Mouse (Mus musculus) intestine, embryonic 15.5 days (tissue): ENCODE results near the gene 0610010K14Rik. TPM values are rescaled to one million over a fixed set of nuclear protein-coding genes. Genes with fewer than 3 reads are reported as not detected.

ENCODE experiments used
- ATAC-seq: fragments of 200-750 bp; cut with Nextera tagmentation; 2 replicates; pipeline ENCODE4 v1.8.0; 2017; ENCODE audit warnings: moderate TSS enrichment, moderate library complexity
- H3K27ac ChIP-seq: fragments of 300-500 bp; sonication (generic); 2 replicates; pipeline ENCODE4 v1.5.1; 2015; ENCODE audit warnings: mild to moderate bottlenecking, inconsistent platforms
- H3K27me3 ChIP-seq: fragments of 300-500 bp; sonication (generic); replicated peaks from 2 replicates; pipeline ENCODE4 v1.6.1; 2015; ENCODE audit warnings: inconsistent platforms
- H3K36me3 ChIP-seq: fragments of 300-500 bp; sonication (generic); 2 replicates; pipeline ENCODE4 v1.6.1; 2015; ENCODE audit warnings: inconsistent platforms
- H3K4me1 ChIP-seq: fragments of 300-500 bp; sonication (generic); replicated peaks from 2 replicates; pipeline ENCODE4 v1.6.1; 2015; ENCODE audit warnings: inconsistent platforms
- H3K4me2 ChIP-seq: fragments of 300-500 bp; sonication (generic); replicated peaks from 2 replicates; pipeline ENCODE4 v1.6.1; 2015; ENCODE audit warnings: mild to moderate bottlenecking, inconsistent platforms
- H3K4me3 ChIP-seq: fragments of 300-500 bp; sonication (generic); replicated peaks from 2 replicates; pipeline ENCODE4 v1.5.1; 2015; ENCODE audit warnings: inconsistent platforms
- H3K9ac ChIP-seq: fragments of 300-500 bp; sonication (generic); 2 replicates; pipeline ENCODE4 v1.6.1; 2015; ENCODE audit warnings: inconsistent platforms
- H3K9me3 ChIP-seq: fragments of 300-500 bp; sonication (generic); 2 replicates; pipeline ENCODE4 v1.6.1; 2016; ENCODE audit warnings: inconsistent platforms
- WGBS: fragments of 180-500 bp; shearing (Covaris S2); methylation state at CpG from one replicate; pipeline ENCODE4 v1.1.7; 2015; 5-methylcytosine and 5-hydroxymethylcytosine counted together
- polyA plus RNA-seq: library from polyadenylated mRNA; unstranded; fragments of >200 nt; fragmentation: Nextera tagmentation; extraction: Ambion mirVana; gene quantifications from 2 replicates; pipeline ENCODE4 v1.2.1, GENCODE M21; 2015

The 0610010K14Rik gene
- 133 and 138 TPM in 2 replicates for polyA plus RNA-seq

GRCm38 (mm10) chr11:70237457-70238167, at the start of gene 0610010K14Rik:
0610010K14Rik (minus strand) TSS chr11:70237914.
- Histone ChIP-seq H3K36me3 (no peaks in the 10 kb centered on the region), H3K4me2 (peak within 1 kb of the TSS; percentile 69), H3K9me3 (no peaks in the 10 kb centered on the region), H3K27me3 (no peaks in the 10 kb centered on the region), H3K9ac (peak within 1 kb of the TSS; percentile 94), H3K27ac (peak within 1 kb of the TSS; percentile 89), H3K4me1 (peaks cover 18% of the 10 kb centered on the region; the same call in 1 of the 2 replicates), H3K4me3 (peak within 1 kb of the TSS; percentile 92)
- under 1% methylated on average over 70 of the region's 70 CpGs for WGBS
- ATAC-seq, result peak; percentile 95

GRCm38 (mm10) chr11:70285686-70286085, 48.0 kb upstream of the 0610010K14Rik start:
- Histone ChIP-seq H3K4me3 (no peak overlapping the region), H3K9ac (no peak overlapping the region), H3K4me1 (no peaks in the 10 kb centered on the region), H3K4me2 (no peak overlapping the region), H3K9me3 (no peaks in the 10 kb centered on the region), H3K36me3 (no peaks in the 10 kb centered on the region), H3K27me3 (no peaks in the 10 kb centered on the region), H3K27ac (no peak overlapping the region)
- 82% methylated on average over 5 of the region's 5 CpGs for WGBS
- no peak for ATAC-seq

- H3K9me3 ChIP-seq, result no peaks in the 10 kb centered on the region
These were observed 47.0 kb upstream of the 0610010K14Rik start for GRCm38 (mm10) chr11:70284757-70285156.

GRCm38 (mm10) chr11:70283666-70284065, 46.0 kb upstream of the 0610010K14Rik start:
- WGBS, result 66% methylated on average over 4 of the region's 4 CpGs
- H3K4me2 ChIP-seq, result no peak overlapping the region

More at GRCm38 (mm10) chr11:70284757-70285156, 47.0 kb upstream of the 0610010K14Rik start:
- H3K27ac ChIP-seq, result no peak overlapping the region
- no peaks in the 10 kb centered on the region for H3K36me3 ChIP-seq
- 76% methylated on average over 3 of the region's 3 CpGs for WGBS
- no peak overlapping the region for H3K4me3 ChIP-seq
- no peak overlapping the region for H3K4me2 ChIP-seq
- no peak for ATAC-seq
- H3K27me3 ChIP-seq, result no peaks in the 10 kb centered on the region
- no peaks in the 10 kb centered on the region for H3K4me1 ChIP-seq
- H3K9ac ChIP-seq, result no peak overlapping the region

GRCm38 (mm10) chr11:70280441-70280840, 42.7 kb upstream of the 0610010K14Rik start:
- Histone ChIP-seq H3K4me3 (no peak overlapping the region), H3K9ac (no peak overlapping the region), H3K4me2 (no peak overlapping the region), H3K27ac (no peak overlapping the region), H3K4me1 (no peaks in the 10 kb centered on the region), H3K9me3 (no peaks in the 10 kb centered on the region), H3K36me3 (no peaks in the 10 kb centered on the region), H3K27me3 (no peaks in the 10 kb centered on the region)
- WGBS, result 65% methylated on average over 3 of the region's 3 CpGs
- no peak for ATAC-seq

More at GRCm38 (mm10) chr11:70283666-70284065, 46.0 kb upstream of the 0610010K14Rik start:
- H3K4me3 ChIP-seq, result no peak overlapping the region
- no peaks in the 10 kb centered on the region for H3K36me3 ChIP-seq
- ATAC-seq, result no peak
- H3K27ac ChIP-seq, result no peak overlapping the region
- no peaks in the 10 kb centered on the region for H3K9me3 ChIP-seq
- no peak overlapping the region for H3K9ac ChIP-seq
- H3K27me3 ChIP-seq, result no peaks in the 10 kb centered on the region
- no peaks in the 10 kb centered on the region for H3K4me1 ChIP-seq

GRCm38 (mm10) chr11:70278961-70279360, 41.2 kb upstream of the 0610010K14Rik start:
- 77% methylated on average over 3 of the region's 3 CpGs for WGBS

GRCm38 (mm10) chr11:70271641-70272040, 33.9 kb upstream of the 0610010K14Rik start:
- 73% methylated on average over 7 of the region's 7 CpGs for WGBS
- no peaks in the 10 kb centered on the region for H3K27me3 ChIP-seq
- no peak overlapping the region for H3K4me3 ChIP-seq
- H3K36me3 ChIP-seq, result no peaks in the 10 kb centered on the region
- H3K4me1 ChIP-seq, result no peaks in the 10 kb centered on the region
- ATAC-seq, result no peak
- no peak overlapping the region for H3K27ac ChIP-seq
- H3K9ac ChIP-seq, result no peak overlapping the region
- no peak overlapping the region for H3K4me2 ChIP-seq
- H3K9me3 ChIP-seq, result no peaks in the 10 kb centered on the region

More at GRCm38 (mm10) chr11:70278961-70279360, 41.2 kb upstream of the 0610010K14Rik start:
- H3K4me3 ChIP-seq, result no peak overlapping the region
- ATAC-seq, result no peak
- H3K27ac ChIP-seq, result no peak overlapping the region
- H3K9me3 ChIP-seq, result no peaks in the 10 kb centered on the region
- H3K36me3 ChIP-seq, result no peaks in the 10 kb centered on the region
- H3K4me2 ChIP-seq, result no peak overlapping the region
- H3K27me3 ChIP-seq, result no peaks in the 10 kb centered on the region
- no peak overlapping the region for H3K9ac ChIP-seq
- no peaks in the 10 kb centered on the region for H3K4me1 ChIP-seq

GRCm38 (mm10) chr11:70266405-70266804, 28.7 kb upstream of the 0610010K14Rik start:
- Histone ChIP-seq H3K4me1 (no peaks in the 10 kb centered on the region), H3K27me3 (no peaks in the 10 kb centered on the region), H3K27ac (no peak overlapping the region), H3K9me3 (no peaks in the 10 kb centered on the region), H3K4me2 (no peak overlapping the region), H3K4me3 (no peak overlapping the region), H3K9ac (no peak overlapping the region), H3K36me3 (no peaks in the 10 kb centered on the region)
- 84% methylated on average over 1 of the region's 1 CpGs for whole genome bisulfite sequencing
- ATAC-seq, result no peak

- H3K27me3 ChIP-seq, result no peaks in the 10 kb centered on the region
- no peak overlapping the region for H3K27ac ChIP-seq
- H3K9me3 ChIP-seq, result no peaks in the 10 kb centered on the region
- H3K4me1 ChIP-seq, result no peaks in the 10 kb centered on the region
- H3K4me2 ChIP-seq, result no peak overlapping the region
- H3K9ac ChIP-seq, result no peak overlapping the region
- no peaks in the 10 kb centered on the region for H3K36me3 ChIP-seq
- ATAC-seq, result no peak
- WGBS, result 69% methylated on average over 4 of the region's 4 CpGs
- no peak overlapping the region for H3K4me3 ChIP-seq
These were observed 28.1 kb upstream of the 0610010K14Rik start for GRCm38 (mm10) chr11:70265819-70266218.

GRCm38 (mm10) chr11:70265252-70265651, 27.5 kb upstream of the 0610010K14Rik start:
- Histone ChIP-seq H3K36me3 (no peaks in the 10 kb centered on the region), H3K9ac (no peak overlapping the region), H3K27me3 (no peaks in the 10 kb centered on the region), H3K4me1 (no peaks in the 10 kb centered on the region), H3K4me2 (no peak overlapping the region), H3K9me3 (no peaks in the 10 kb centered on the region), H3K4me3 (no peak overlapping the region), H3K27ac (no peak overlapping the region)
- no peak for ATAC-seq
- 45% methylated on average over 3 of the region's 3 CpGs for WGBS

GRCm38 (mm10) chr11:70259035-70259434, 21.3 kb upstream of the 0610010K14Rik start:
- no peak overlapping the region for H3K4me3 ChIP-seq
- H3K4me2 ChIP-seq, result no peak overlapping the region
- H3K27me3 ChIP-seq, result peaks cover 18% of the 10 kb centered on the region; the same call in 1 of the 2 replicates
- no peaks in the 10 kb centered on the region for H3K9me3 ChIP-seq
- WGBS, result 87% methylated on average over 4 of the region's 4 CpGs
- H3K27ac ChIP-seq, result no peak overlapping the region
- H3K9ac ChIP-seq, result no peak overlapping the region
- H3K4me1 ChIP-seq, result peaks cover 6% of the 10 kb centered on the region; the same call in 1 of the 2 replicates
- no peaks in the 10 kb centered on the region for H3K36me3 ChIP-seq
- no peak for ATAC-seq

- WGBS, result 2% methylated on average over 25 of the region's 25 CpGs
- Histone ChIP-seq H3K4me3 (peak within 1 kb of the TSS; percentile 30), H3K4me2 (peak within 1 kb of the TSS; percentile 67), H3K27me3 (peaks cover 46% of the 10 kb centered on the region), H3K4me1 (peaks cover 6% of the 10 kb centered on the region; the same call in 1 of the 2 replicates), H3K36me3 (no peaks in the 10 kb centered on the region), H3K9me3 (no peaks in the 10 kb centered on the region), H3K9ac (peak within 1 kb of the TSS; percentile 29), H3K27ac (no peak within 1 kb of the TSS)
- ATAC-seq, result peak; percentile 67
These were observed 17.3 kb upstream of the 0610010K14Rik start, which contains the start of gene Alox12 for GRCm38 (mm10) chr11:70254931-70255531. Alox12 (minus strand) TSS chr11:70255353.
